Mouse (Mus musculus) CH12.LX (cell line): Measurements from ENCODE around the gene Scarb1.

ENCODE experiments used
- CTCF ChIP-seq, 2 experiments: IDR thresholded peaks in 1 of 2; conservative IDR thresholded peaks in 1 of 2; 2 replicates each; pipeline ENCODE4 v1.5.1; 2011 to 2012; ENCODE audit warnings: low read depth in 2 of 2, low read length in 2 of 2, improper control_type of control experiment in 1 of 2, inconsistent platforms in 1 of 2, mild to moderate bottlenecking in 1 of 2, moderate library complexity in 1 of 2
- ELF1 ChIP-seq: IDR thresholded peaks from 2 replicates; pipeline ENCODE4 v1.6.1; 2014; ENCODE audit warnings: low read depth, mild to moderate bottlenecking, inconsistent platforms, low read length, improper control_type of control experiment
- EP300 ChIP-seq: IDR thresholded peaks from 2 replicates; pipeline ENCODE4 v1.6.1; 2011; ENCODE audit warnings: low read length, improper control_type of control experiment
- ETS1 ChIP-seq: conservative IDR thresholded peaks from 2 replicates; pipeline ENCODE4 v1.6.1; 2012; ENCODE audit warnings: low read depth, mild to moderate bottlenecking, inconsistent platforms, low read length, improper control_type of control experiment, moderate library complexity
- HCFC1 ChIP-seq: IDR thresholded peaks from 2 replicates; pipeline ENCODE4 v1.6.1; 2012; ENCODE audit warnings: low read depth, mild to moderate bottlenecking, inconsistent platforms, low read length, improper control_type of control experiment
- MAX ChIP-seq: IDR thresholded peaks from 2 replicates; pipeline ENCODE4 v1.6.1; 2011; ENCODE audit warnings: low read length, improper control_type of control experiment
- MEF2A ChIP-seq: IDR thresholded peaks from 2 replicates; pipeline ENCODE4 v1.6.1; 2014; ENCODE audit warnings: low read depth, mild to moderate bottlenecking, inconsistent platforms, low read length, improper control_type of control experiment, borderline replicate concordance
- POLR2A ChIP-seq: IDR thresholded peaks from 2 replicates; pipeline ENCODE4 v1.6.1; 2011; ENCODE audit warnings: low read depth, mild to moderate bottlenecking, improper control_type of control experiment, low read length
- TBP ChIP-seq: conservative IDR thresholded peaks from 2 replicates; pipeline ENCODE4 v1.6.1; 2011; ENCODE audit warnings: low read depth, low read length, improper control_type of control experiment

GRCm38 (mm10) chr5:125330191-125330590 is 10.7 kb downstream of the Scarb1 start:
- no peak for TF ChIP-seq CTCF (conservative IDR thresholded peaks at IDR 0.05 in 1 of 2, IDR thresholded peaks at IDR 0.05 in 1 of 2; ENCODE audit: low read depth in 2 of 2, low read length in 2 of 2)
- TF ChIP-seq POLR2A: no peak
- no peak for TF ChIP-seq ETS1
- no peak for TF ChIP-seq HCFC1
- TF ChIP-seq MEF2A: no peak
- no peak for TF ChIP-seq TBP
- TF ChIP-seq EP300: no peak
- no peak for TF ChIP-seq ELF1
- no peak for TF ChIP-seq MAX
